Mouse (Mus musculus): Measurements from ENCODE around the gene Ccdc57. TPM values are rescaled to one million over a fixed set of nuclear protein-coding genes. Genes with fewer than 3 reads are reported as not detected.
A peak's percentile ranks its signal among the peaks of the same experiment; 100 is the strongest.

Ccdc57 gene
- total RNA-seq, 2 experiments from 2014 or later: 4.5 to 6.4 TPM

GRCm38 (mm10) chr11:120853788-120854187 lies 78.9 kb downstream of the Ccdc57 start:
- no peak for ATAC-seq (replicated peaks; ENCODE audit: poor library complexity)

DNA sequence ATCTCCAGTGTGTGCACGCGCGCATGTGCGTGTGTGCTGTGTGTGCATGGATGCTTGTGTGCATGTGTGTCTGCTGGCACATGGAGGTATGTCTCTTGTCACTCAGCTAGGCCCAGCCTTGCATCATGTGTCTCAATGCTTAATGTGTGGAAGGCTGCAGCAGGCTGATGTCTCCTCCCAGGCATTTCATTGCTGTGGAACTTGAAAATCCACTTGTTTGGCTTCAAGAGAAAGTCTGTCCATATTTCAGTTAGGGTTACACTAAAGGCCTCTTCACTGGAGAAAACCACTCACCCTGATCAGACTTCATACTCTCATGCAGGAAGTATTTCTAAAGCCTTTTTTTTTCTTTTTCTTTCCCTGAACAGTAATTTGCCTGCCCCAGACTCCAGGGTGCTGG lies 79.5 kb downstream of the Ccdc57 start:
- ATAC-seq (replicated peaks; ENCODE audit: poor library complexity): no peak

DNA sequence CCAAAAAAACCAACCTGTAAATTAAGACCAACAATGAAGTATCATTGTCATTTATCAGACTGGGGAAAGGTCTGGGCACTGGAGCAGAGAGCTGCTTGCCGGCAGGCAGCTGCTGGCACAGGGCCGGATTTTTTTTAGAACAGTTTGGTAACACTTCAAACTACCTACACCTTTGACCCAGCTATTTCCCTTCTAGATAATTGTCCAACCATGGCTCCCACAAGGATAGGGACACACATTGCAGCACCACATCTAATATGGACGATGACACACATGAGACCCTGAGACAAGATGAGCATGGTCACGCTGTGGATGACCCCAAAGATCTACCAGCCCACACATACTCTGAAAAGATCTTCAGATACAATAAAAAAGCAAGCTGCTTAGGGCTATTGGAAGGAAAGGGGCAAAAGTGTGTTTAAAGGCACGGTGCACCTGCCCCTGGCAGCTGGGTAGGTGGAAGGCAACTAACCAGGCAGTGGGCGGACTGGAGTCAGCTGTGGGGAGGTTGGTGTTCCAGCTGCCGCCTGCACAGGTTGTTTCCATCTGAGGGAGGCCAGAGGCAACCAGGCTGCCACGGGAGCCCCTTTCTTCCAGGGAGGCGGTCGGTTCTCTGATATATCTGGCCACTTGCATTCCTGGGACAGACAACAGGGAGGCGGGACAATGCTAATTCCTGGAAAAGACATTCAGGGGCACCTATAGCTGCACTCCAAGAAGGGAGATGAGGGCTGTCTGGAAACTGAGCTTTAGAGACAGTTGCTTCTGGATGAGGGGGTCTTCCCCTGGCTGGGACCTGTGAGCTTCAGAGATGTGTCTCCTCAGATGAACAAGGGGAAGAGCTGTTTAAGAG lies 80.4 kb downstream of the Ccdc57 start:
- no peak for ATAC-seq (replicated peaks; ENCODE audit: poor library complexity)

- no peak for ATAC-seq (replicated peaks; ENCODE audit: poor library complexity)
Measured at GRCm38 (mm10) chr11:120851582-120851981, 81.1 kb downstream of the Ccdc57 start.

GRCm38 (mm10) chr11:120851132-120851531 lies 81.5 kb downstream of the Ccdc57 start:
- no peak for ATAC-seq (replicated peaks; ENCODE audit: poor library complexity)

- peak; percentile 79 for ATAC-seq (replicated peaks; ENCODE audit: poor library complexity)
Measured at GRCm38 (mm10) chr11:120850331-120851030, 82.2 kb downstream of the Ccdc57 start.

DNA sequence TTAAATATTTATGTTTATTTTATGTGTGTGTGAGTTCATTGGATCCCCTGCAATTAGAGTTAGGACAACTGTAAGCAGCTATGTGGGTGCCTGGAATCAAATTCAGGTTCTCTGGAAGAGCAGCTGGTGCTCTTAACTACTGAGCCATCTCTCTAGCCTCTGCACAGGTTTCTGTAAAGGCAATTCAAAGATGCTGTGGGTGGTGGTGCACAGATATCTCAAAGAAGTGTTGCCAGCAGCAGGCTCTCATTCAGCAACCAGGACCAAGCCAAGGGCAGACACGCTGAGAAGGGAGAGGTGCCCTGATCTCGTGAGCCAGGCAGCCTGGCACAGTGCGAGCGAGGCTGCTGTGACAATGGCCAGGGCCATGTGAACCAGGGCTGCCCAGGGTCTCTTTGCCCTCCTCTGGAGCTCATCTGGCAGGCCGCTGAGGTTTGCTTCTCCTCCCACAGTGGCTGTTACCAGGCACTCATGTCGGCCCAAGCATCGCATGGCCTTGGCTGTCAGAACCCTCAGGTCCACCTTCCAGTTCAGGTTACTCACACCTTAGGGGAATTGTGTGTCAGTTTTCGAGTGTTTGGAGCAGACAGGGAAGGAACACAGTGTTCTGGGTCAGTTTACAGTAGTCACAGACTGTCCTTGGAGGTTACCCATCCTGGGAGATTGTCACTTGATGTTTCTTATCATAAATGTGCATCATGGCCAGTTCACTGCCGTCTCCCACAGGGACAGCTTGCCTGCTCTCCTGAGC lies 85.8 kb downstream of the Ccdc57 start:
- ATAC-seq (replicated peaks; ENCODE audit: poor library complexity): no peak

DNA sequence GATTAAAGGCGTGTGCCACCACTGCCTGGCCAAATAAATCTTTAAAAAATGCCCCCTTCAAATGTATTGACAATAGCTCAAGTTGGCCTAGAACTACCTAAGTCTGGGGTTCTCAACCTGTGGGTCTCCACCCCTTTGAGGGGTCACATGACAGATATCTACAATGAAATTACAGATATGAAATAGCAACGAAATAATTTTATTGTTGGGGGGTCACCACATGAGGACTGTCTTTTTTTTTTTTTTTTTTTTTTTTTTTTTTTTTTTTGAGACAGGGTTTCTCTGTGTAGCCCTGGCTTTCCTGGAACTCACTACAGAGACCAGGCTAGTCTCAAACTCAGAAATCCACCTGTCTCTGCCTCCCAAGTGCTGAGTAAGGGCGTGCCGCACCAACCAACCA lies 88.3 kb downstream of the Ccdc57 start:
- ATAC-seq (replicated peaks; ENCODE audit: poor library complexity): no peak

DNA sequence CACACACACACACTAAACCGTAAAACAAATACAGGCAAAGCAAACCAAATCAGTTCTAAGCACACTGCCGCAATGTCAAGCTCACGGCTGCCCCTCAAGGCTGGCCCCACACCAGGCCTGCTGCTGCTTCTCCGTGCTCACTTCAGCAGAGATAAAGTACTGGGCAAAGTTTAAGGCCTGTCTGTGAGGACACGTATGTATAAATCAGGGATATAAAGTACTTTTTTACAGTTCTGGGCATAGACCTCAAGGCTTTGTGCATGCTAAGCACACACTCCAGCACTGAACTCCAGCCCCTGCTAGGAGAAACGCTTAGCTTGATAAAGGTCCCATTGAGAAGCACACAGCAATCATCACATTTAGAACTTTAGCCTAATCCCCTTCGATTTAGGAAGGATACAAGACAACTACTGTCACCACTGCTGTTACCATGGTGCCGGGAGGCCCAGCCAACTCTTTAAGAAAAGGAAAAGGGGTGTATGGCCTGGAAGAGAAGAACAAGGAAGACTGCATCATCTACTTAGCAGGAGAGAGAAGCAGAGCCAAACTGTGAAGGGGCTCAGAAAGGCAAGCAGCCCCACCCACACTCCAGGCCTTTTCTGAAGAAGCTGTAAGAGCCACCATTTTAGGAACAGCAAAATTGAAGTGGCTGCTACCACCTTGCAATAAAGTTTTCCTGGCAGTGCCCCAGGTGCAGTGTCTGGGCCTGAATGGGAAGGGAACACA lies 99.0 kb downstream of the Ccdc57 start:
- no peak for ATAC-seq (replicated peaks; ENCODE audit: poor library complexity)

GRCm38 (mm10) chr11:120832962-120833361 lies 99.7 kb downstream of the Ccdc57 start:
- peak; percentile 52; the same call in 1 of the 2 replicates for ATAC-seq (replicated peaks; ENCODE audit: poor library complexity)

GRCm38 (mm10) chr11:120831659-120832440 lies 100.8 kb downstream of the Ccdc57 start:
- ATAC-seq (replicated peaks; ENCODE audit: poor library complexity): no peak

- ATAC-seq (replicated peaks; ENCODE audit: poor library complexity): no peak
Measured at GRCm38 (mm10) chr11:120830686-120831085, 102.0 kb downstream of the Ccdc57 start.

GRCm38 (mm10) chr11:120829757-120830532 lies 102.7 kb downstream of the Ccdc57 start:
- ATAC-seq (replicated peaks; ENCODE audit: poor library complexity): no peak

DNA sequence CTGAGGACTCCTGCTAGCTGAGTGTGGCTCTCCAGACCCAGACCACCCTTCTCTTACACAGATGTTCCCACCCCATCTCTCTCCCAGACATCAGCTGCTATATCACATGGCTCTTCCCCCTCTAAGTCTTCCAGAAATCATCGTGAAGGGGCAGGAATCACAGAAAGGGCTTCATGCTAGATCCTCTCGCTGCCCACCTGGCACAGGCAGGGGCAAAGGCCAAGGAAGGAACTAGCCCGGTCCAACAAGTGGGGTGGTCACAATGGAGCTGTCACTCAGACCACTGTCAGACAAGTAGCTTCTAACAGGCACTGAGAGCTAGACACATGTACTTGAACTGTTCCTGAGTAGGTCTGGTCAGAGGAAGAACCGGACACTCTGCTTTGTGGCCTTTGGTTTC lies 104.3 kb downstream of the Ccdc57 start:
- no peak for ATAC-seq (replicated peaks; ENCODE audit: poor library complexity)

DNA sequence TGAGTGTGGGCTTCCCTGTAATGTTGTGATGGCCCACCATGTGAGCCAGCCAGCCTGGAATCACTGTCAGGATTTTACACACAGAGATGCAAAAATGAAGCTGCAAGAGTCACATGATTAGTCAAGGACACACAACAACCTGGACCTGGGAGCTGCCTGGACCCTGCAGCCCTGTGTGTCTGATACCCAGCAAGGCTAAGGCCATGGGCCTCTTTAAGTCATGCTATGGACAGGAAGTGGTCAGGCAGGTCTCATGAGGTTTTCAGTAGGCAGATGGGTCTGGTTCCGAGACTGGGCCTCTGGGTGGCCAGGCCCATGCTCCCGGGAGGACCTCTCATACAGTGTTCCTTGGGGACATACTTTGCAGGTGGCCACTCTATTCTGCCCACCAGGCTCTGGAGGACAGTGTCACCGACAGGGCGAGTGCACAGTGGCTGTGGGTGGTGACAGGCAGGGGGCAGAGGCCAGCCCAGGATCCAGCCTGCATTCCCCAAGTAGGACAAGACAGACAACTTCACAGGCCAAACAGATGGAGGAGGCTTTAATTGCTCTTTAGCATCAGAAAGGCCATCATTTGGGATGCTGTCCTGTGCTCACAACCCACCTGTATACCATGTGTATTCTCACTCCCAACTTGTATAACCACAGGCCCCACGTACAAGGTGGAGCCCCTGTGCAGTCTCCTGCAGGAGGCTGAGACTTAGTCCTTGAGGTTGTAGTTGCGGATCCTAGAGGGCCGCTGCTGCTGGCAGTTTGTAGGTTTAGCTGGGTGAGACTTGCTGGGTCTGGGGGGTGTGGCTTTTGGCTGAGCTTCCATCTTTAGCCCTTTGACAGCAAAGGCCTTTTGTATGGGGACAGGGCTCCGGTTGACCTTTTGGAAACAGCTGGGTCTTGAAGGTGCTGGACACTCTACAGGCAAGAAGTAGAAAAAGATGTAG lies 106.4 kb downstream of the Ccdc57 start:
- ATAC-seq (replicated peaks; ENCODE audit: poor library complexity): no peak

DNA sequence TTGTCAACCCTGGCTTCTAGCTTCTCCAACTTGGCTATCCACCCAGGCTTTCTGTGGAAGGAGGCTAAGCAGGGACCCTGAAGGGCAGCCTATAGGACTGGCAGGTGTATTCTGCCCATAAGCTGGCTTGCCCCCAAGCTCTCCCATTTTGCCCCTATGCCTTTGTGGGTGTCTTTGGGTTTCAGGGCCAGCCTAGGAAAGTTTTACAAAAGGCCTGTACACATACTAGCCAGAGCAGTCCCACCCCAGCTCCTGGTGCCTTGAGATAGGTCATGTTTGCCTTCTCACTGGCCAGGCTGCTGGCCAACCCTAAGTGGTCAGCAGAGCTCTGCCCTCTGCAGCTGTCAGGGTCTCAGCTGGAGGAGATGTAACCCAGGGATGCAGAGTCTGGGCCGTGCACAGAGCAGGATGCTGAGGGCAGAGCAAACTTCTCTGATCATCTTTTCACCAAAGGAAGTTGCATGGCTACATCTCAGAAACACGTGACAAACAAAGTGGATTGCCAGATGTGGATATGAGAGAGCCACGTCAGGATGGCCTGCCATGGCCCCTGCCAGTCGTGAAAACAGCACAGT lies 107.3 kb downstream of the Ccdc57 start:
- ATAC-seq (replicated peaks; ENCODE audit: poor library complexity): no peak

DNA sequence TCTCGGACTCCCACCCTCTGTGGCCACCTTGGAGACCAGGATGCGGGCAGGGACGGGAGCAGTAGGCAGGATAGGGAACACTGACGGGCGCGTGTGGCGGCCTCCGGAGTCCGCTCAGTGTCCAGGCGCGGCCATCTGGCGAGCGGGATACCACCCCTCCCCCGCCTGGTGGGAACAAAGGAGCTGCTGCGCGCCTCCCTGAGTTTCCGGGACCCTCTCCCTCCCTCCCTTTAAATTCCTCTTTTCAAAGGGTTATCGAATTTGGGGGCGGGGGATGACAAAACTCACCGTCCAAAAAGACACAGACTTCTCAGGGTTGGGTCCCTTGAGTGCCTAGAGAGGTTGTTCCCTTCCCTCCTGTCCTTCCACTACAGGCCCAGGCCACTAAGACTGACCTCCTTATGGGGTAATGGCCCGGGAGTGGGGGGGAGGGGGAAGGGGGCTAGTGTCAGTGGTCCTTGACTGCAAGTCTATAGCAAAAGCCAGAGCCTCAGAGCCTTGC lies 107.8 kb downstream of the Ccdc57 start:
- no peak for ATAC-seq (replicated peaks; ENCODE audit: poor library complexity)

Data from megakaryocyte progenitor cell, adult 5-6 weeks (primary cell).